Mouse (Mus musculus): ENCODE results near the gene Clic5. TPM values are rescaled to one million over a fixed set of nuclear protein-coding genes. Genes with fewer than 3 reads are reported as not detected.
"Not testable (repeated sequence)": the region's sequence is repeated elsewhere in the genome, so short reads cannot be mapped to it uniquely, and the experiment has no call there.

Clic5 gene
- total RNA-seq (2021): 100 to 1,000 TPM; 109 to 117 TPM
- long read RNA-seq, experiment 1, full-length matches to known transcripts: 174 of 224 reads
- long read RNA-seq, experiment 1, partial matches to known transcripts: 49 of 224 reads
- long read RNA-seq, experiment 1, other reads (novel, unspliced or antisense): 1 of 224 reads
- long read RNA-seq, experiment 2, full-length matches to known transcripts: 103 of 146 reads
- long read RNA-seq, experiment 2, partial matches to known transcripts: 43 of 146 reads
- long read RNA-seq, experiment 2, other reads (novel, unspliced or antisense): 0 of 146 reads

- peak; percentile 88 for DNase-seq (ENCODE audit: low spot score)
These were observed at the start of gene Clic5 for GRCm38 (mm10) chr17:44188042-44188768. Gene Clic5, plus strand, starts transcription at chr17:44188584.

- DNase-seq (ENCODE audit: low spot score): no peak
These were observed 42.6 kb upstream of the Clic5 start for GRCm38 (mm10) chr17:44145806-44146205.

GRCm38 (mm10) chr17:44148109-44148846, 40.1 kb upstream of the Clic5 start:
- DNase-seq (ENCODE audit: low spot score): no peak

- DNase-seq (ENCODE audit: low spot score): peak; percentile 65
These were observed 37.3 kb upstream of the Clic5 start for GRCm38 (mm10) chr17:44151130-44151529.

- DNase-seq (ENCODE audit: low spot score): peak; percentile 33
These were observed 36.5 kb upstream of the Clic5 start for GRCm38 (mm10) chr17:44151889-44152288.

- no peak for DNase-seq (ENCODE audit: low spot score)
These were observed 34.5 kb upstream of the Clic5 start for GRCm38 (mm10) chr17:44153871-44154270.

- DNase-seq (ENCODE audit: low spot score): no peak
These were observed 33.2 kb upstream of the Clic5 start for GRCm38 (mm10) chr17:44155204-44155603.

- DNase-seq (ENCODE audit: low spot score): no peak
These were observed 30.2 kb upstream of the Clic5 start for GRCm38 (mm10) chr17:44158186-44158585.

- DNase-seq (ENCODE audit: low spot score): no peak
These were observed 27.9 kb upstream of the Clic5 start for GRCm38 (mm10) chr17:44160449-44160848.

GRCm38 (mm10) chr17:44162514-44162913, 25.9 kb upstream of the Clic5 start:
- peak; percentile 67 for DNase-seq (ENCODE audit: low spot score)

GRCm38 (mm10) chr17:44162935-44163334, 25.4 kb upstream of the Clic5 start:
- DNase-seq (ENCODE audit: low spot score): no peak

- peak; percentile 74 for DNase-seq (ENCODE audit: low spot score)
These were observed 22.5 kb upstream of the Clic5 start for GRCm38 (mm10) chr17:44165730-44166347.

- no peak for DNase-seq (ENCODE audit: low spot score)
These were observed 18.7 kb upstream of the Clic5 start for GRCm38 (mm10) chr17:44169676-44170075.

GRCm38 (mm10) chr17:44170316-44170715, 18.1 kb upstream of the Clic5 start:
- no peak for DNase-seq (ENCODE audit: low spot score)

GRCm38 (mm10) chr17:44171930-44172329, 16.5 kb upstream of the Clic5 start:
- DNase-seq (ENCODE audit: low spot score): no peak

- DNase-seq (ENCODE audit: low spot score): no peak
These were observed 15.0 kb upstream of the Clic5 start for GRCm38 (mm10) chr17:44173341-44173740.

- no peak for DNase-seq (ENCODE audit: low spot score)
These were observed 11.1 kb upstream of the Clic5 start for GRCm38 (mm10) chr17:44177291-44177690.

GRCm38 (mm10) chr17:44181346-44181745, 7.0 kb upstream of the Clic5 start:
- DNase-seq (ENCODE audit: low spot score): no peak

GRCm38 (mm10) chr17:44186871-44187270, 1.5 kb upstream of the Clic5 start:
- no peak for DNase-seq (ENCODE audit: low spot score)

GRCm38 (mm10) chr17:44187537-44187936, 847 bp upstream of the Clic5 start:
- DNase-seq (ENCODE audit: low spot score): not testable (repeated sequence)

- DNase-seq (ENCODE audit: low spot score): peak; percentile 53
These were observed 373 bp downstream of the Clic5 start for GRCm38 (mm10) chr17:44188769-44189145.

- DNase-seq (ENCODE audit: low spot score): peak; percentile 63
These were observed 1.3 kb downstream of the Clic5 start for GRCm38 (mm10) chr17:44189696-44190095.

All from gastrocnemius, adult 18-20 months (tissue).